Mouse (Mus musculus) forebrain, embryonic 14.5 days (tissue): ENCODE results near the gene Ttc17. TPM values are rescaled to one million over a fixed set of nuclear protein-coding genes. Genes with fewer than 3 reads are reported as not detected.

Experiments used
- ATAC-seq: fragments of 200-750 bp; cut with Nextera tagmentation; 2 replicates; pipeline ENCODE4 v1.8.0; 2017; ENCODE audit warnings: mild to moderate bottlenecking, moderate library complexity
- DNase-seq: peaks from one replicate; pipeline ENCODE4 v3.0.0-alpha.2; 2015; ENCODE audit warnings: low spot score
- H3K27ac ChIP-seq: fragments of 300-500 bp; sonication (generic); 2 replicates; pipeline ENCODE4 v1.5.1; 2014; ENCODE audit warnings: low read depth, mild to moderate bottlenecking, control low read depth, low read length, moderate library complexity
- H3K27me3 ChIP-seq: fragments of 300-500 bp; sonication (generic); replicated peaks from 2 replicates; pipeline ENCODE4 v1.6.1; 2014; ENCODE audit warnings: low read length, control low read depth, mixed read lengths; ENCODE audit not compliant: control insufficient read depth, insufficient read depth
- H3K36me3 ChIP-seq: fragments of 300-500 bp; sonication (generic); 2 replicates; pipeline ENCODE4 v1.6.1; 2014; ENCODE audit warnings: low read length, control low read depth; ENCODE audit not compliant: control insufficient read depth, insufficient read depth
- H3K4me1 ChIP-seq: fragments of 300-500 bp; sonication (generic); 2 replicates; pipeline ENCODE4 v1.6.1; 2014; ENCODE audit warnings: antibody characterized with exemption, low read length, control low read depth; ENCODE audit not compliant: control insufficient read depth, insufficient read depth
- H3K4me2 ChIP-seq: fragments of 300-500 bp; sonication (generic); 2 replicates; pipeline ENCODE4 v1.6.1; 2014; ENCODE audit warnings: mild to moderate bottlenecking, control low read depth, low read length
- H3K4me3 ChIP-seq: fragments of 300-500 bp; sonication (generic); 2 replicates; pipeline ENCODE4 v1.5.1; 2014; ENCODE audit warnings: low read depth, low read length, control low read depth
- H3K9ac ChIP-seq: fragments of 300-500 bp; sonication (generic); 2 replicates; pipeline ENCODE4 v1.6.1; 2014; ENCODE audit warnings: mild to moderate bottlenecking, low read length, control low read depth, moderate library complexity
- H3K9me3 ChIP-seq: fragments of 300-500 bp; sonication (generic); replicated peaks from 2 replicates; pipeline ENCODE4 v1.6.1; 2016; ENCODE audit warnings: low read length, control low read depth, mixed read lengths; ENCODE audit not compliant: control insufficient read depth
- WGBS: fragments of 180-500 bp; shearing (Covaris S2); extraction: QIAGEN DNeasy Blood & Tissue Kit; methylation state at CpG from one replicate; pipeline ENCODE4 v1.1.7; 2014; 5-methylcytosine and 5-hydroxymethylcytosine counted together
- polyA plus RNA-seq: library from polyadenylated mRNA; unstranded; fragments of >200 nt; fragmentation: Nextera tagmentation; extraction: Ambion mirVana; gene quantifications from 2 replicates; pipeline ENCODE4 v1.2.1, GENCODE M21; 2014

The Ttc17 gene
- polyA plus RNA-seq, 1 experiment from 2014 or later, result 19.1 TPM

DNA sequence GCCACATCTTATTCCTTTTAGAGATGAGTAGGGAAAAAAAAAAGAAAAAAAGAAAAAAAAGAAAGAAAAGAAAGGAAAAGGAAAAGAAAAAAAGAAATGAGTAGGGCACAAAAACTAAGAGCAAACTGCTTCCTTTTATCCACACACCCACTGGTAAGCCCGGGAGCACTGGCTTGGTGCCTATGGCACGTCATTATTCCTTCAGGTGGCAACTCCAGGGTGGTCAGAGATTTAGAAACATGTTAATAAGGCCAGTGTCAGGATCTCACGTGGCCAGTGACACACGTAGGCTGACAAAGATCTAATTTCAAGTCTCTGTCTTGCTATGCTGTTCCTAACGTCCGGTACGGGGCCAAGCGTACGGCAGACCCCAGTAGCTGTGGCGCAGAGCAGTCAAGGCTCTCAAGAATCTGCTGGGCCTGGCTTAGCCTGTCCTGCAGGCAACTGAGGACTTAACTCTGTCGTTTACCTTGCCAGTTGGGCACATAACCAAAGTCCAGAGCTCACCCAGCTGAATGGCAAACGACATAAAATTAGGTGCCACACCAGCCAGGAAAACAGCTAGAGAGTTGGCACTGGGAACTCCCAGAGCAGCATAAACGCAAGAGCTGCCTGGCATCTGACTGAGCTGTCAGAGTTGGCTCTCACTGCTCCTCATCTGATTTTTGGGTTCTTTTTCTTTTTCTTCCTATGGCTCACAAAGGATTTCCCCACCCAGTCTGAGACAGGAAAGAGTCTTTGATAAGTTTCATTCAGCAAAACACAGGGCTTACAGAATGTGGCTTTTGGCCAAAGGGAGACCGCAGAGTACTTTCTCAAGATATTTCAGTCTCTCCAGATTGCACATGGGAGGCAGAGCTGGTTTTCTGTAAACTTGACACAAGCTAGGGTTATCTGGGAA lies 72.4 kb downstream of the Ttc17 start:
- no peaks in the 10 kb centered on the region for H3K4me1 ChIP-seq
- H3K4me2 ChIP-seq, result no peak overlapping the region
- ATAC-seq (peak; percentile 15; the same call in 1 of the 2 replicates), DNase-seq (peak; percentile 58)
- WGBS, result 74% methylated on average over 14 of the region's 14 CpGs
- no peaks in the 10 kb centered on the region for H3K27me3 ChIP-seq
- no peak overlapping the region for H3K9ac ChIP-seq
- peaks cover 60% of the 10 kb centered on the region for H3K36me3 ChIP-seq
- peak overlapping the region; percentile 0; the same call in 1 of the 2 replicates for H3K27ac ChIP-seq
- H3K4me3 ChIP-seq, result no peak overlapping the region
- no peaks in the 10 kb centered on the region for H3K9me3 ChIP-seq

- no peak overlapping the region for H3K9ac ChIP-seq
- no peak overlapping the region for H3K27ac ChIP-seq
- no peaks in the 10 kb centered on the region for H3K4me1 ChIP-seq
- no peaks in the 10 kb centered on the region for H3K27me3 ChIP-seq
- peak; percentile 10 for DNase-seq
- ATAC-seq, result no peak
- WGBS, result 91% methylated on average over 2 of the region's 2 CpGs
- peaks cover 65% of the 10 kb centered on the region for H3K36me3 ChIP-seq
- no peak overlapping the region for H3K4me2 ChIP-seq
- H3K4me3 ChIP-seq, result no peak overlapping the region
- H3K9me3 ChIP-seq, result no peaks in the 10 kb centered on the region
These were observed 73.4 kb downstream of the Ttc17 start for GRCm38 (mm10) chr2:94333086-94333485.

- Histone ChIP-seq H3K9ac (no peak overlapping the region), H3K36me3 (peaks cover 77% of the 10 kb centered on the region), H3K4me1 (no peaks in the 10 kb centered on the region), H3K27ac (no peak overlapping the region), H3K4me3 (no peak overlapping the region), H3K4me2 (no peak overlapping the region), H3K27me3 (no peaks in the 10 kb centered on the region), H3K9me3 (no peaks in the 10 kb centered on the region)
- 96% methylated on average over 13 of the region's 13 CpGs for WGBS
- DNase-seq (no peak), ATAC-seq (no peak)
These were observed 77.2 kb downstream of the Ttc17 start for GRCm38 (mm10) chr2:94329336-94329735.

DNA sequence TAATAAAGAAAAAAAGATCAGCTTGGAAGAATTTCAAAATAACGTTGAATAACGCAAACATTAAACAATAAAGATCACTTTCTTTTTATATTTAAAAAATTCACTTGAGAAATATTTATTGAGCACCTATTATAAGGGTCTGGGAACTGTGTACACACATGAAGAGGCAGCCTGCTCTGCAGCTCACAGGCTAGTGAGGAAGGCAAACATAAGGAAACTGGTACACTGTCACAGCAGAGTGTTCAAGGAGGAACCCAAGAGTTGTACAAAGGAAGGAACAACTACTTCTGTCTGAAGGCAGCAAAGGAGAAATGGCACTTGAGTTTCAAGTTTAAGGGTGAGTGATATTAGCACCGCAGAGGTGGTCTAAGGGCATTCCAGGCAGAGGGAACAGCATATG lies 78.7 kb downstream of the Ttc17 start:
- Histone ChIP-seq H3K4me1 (no peaks in the 10 kb centered on the region), H3K27ac (no peak overlapping the region), H3K9me3 (no peaks in the 10 kb centered on the region), H3K9ac (no peak overlapping the region), H3K27me3 (no peaks in the 10 kb centered on the region), H3K36me3 (peaks cover 88% of the 10 kb centered on the region), H3K4me3 (no peak overlapping the region), H3K4me2 (no peak overlapping the region)
- no peak for ATAC-seq
- no peak for DNase-seq
- 94% methylated on average over 3 of the region's 3 CpGs for WGBS

DNA sequence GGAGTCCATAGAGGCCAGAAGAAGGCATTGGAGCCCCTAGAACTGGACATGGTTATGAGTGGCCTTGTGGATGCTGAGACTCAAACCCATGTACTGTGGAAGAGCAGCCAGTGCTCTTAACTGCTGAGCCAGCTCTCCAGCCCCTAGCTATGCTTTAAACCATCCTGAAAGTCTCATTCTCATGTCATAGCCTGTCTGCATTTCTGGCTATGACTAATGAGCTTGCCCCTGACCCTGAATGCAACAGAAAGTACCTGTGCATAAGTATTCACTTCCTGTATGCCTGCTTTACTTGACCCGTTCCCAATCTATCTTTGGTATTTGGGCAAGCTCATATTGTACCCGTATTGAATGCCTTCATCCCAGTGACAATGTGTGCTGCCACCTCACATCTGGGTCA lies 86.7 kb downstream of the Ttc17 start:
- no peak overlapping the region for H3K4me3 ChIP-seq
- no peaks in the 10 kb centered on the region for H3K4me1 ChIP-seq
- H3K9me3 ChIP-seq, result no peaks in the 10 kb centered on the region
- H3K36me3 ChIP-seq, result peaks cover 70% of the 10 kb centered on the region
- no peaks in the 10 kb centered on the region for H3K27me3 ChIP-seq
- DNase-seq (no peak), ATAC-seq (no peak)
- H3K9ac ChIP-seq, result no peak overlapping the region
- H3K27ac ChIP-seq, result no peak overlapping the region
- WGBS, result 86% methylated on average over 2 of the region's 2 CpGs
- H3K4me2 ChIP-seq, result no peak overlapping the region

DNA sequence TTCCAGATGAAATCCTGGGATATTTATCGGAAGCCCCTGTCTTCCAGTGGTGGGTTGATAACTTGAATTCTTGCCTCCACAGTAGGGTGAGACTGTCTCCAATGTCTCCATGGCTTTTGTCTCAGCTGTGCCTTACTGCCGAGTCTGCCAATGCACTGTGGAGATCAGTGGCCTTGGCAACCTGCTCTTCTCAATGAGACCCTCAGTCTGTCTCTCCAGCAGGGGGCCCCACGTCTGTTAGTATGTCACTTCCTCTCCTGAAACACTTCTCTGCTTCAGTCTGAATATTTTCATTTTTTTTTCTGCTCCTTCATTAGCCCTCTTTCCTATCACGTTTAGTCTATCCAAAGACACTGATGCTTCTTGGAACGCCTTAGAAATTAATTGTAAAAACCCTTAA lies 90.0 kb downstream of the Ttc17 start:
- Histone ChIP-seq H3K9ac (no peak overlapping the region), H3K4me2 (no peak overlapping the region), H3K27ac (no peak overlapping the region), H3K9me3 (no peaks in the 10 kb centered on the region), H3K27me3 (no peaks in the 10 kb centered on the region), H3K4me3 (no peak overlapping the region), H3K36me3 (peaks cover 61% of the 10 kb centered on the region), H3K4me1 (no peaks in the 10 kb centered on the region)
- 60% methylated on average over 5 of the region's 5 CpGs for WGBS
- ATAC-seq, result no peak
- DNase-seq, result peak; percentile 41

- ATAC-seq, result no peak
- Histone ChIP-seq H3K9ac (no peak overlapping the region), H3K4me1 (no peaks in the 10 kb centered on the region), H3K4me2 (no peak overlapping the region), H3K9me3 (0 out of 2 replicates have a peak, but pooled peaks cover 4% of the 10 kb centered on the region), H3K27ac (no peak overlapping the region), H3K4me3 (no peak overlapping the region), H3K36me3 (peaks cover 44% of the 10 kb centered on the region), H3K27me3 (no peaks in the 10 kb centered on the region)
- WGBS, result 90% methylated on average over 10 of the region's 10 CpGs
- DNase-seq, result no peak
These were observed 102.5 kb downstream of the Ttc17 start for GRCm38 (mm10) chr2:94303984-94304383.

GRCm38 (mm10) chr2:94302393-94302792 lies 104.1 kb downstream of the Ttc17 start:
- no peak for ATAC-seq
- 0 out of 2 replicates have a peak, but pooled peaks cover 4% of the 10 kb centered on the region for H3K9me3 ChIP-seq
- peaks cover 44% of the 10 kb centered on the region for H3K36me3 ChIP-seq
- H3K4me1 ChIP-seq, result no peaks in the 10 kb centered on the region
- no peak overlapping the region for H3K27ac ChIP-seq
- H3K9ac ChIP-seq, result no peak overlapping the region
- H3K27me3 ChIP-seq, result no peaks in the 10 kb centered on the region
- no peak overlapping the region for H3K4me3 ChIP-seq
- H3K4me2 ChIP-seq, result no peak overlapping the region
- 81% methylated on average over 5 of the region's 5 CpGs for WGBS
- DNase-seq, result no peak

DNA sequence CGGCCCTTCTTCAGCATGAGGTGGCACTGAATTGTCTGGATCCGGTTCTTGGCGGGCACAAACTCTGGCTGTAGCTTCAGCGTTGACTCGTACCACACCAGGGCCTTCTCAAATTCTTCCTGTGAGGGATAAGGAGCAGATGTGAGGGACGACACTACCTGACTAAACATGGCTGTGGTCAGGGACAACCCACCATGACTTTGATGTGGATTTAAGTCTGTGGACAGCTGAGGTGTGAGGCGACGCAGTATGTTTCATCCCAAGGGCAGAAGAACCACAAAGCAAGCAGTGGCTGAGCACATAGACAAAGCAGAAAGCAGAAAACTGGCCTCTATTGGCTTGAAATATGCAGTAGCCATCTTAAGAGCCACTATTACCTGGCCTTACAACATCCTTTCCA lies 104.7 kb downstream of the Ttc17 start:
- Histone ChIP-seq H3K27ac (no peak overlapping the region), H3K36me3 (peaks cover 44% of the 10 kb centered on the region), H3K4me3 (no peak overlapping the region), H3K4me1 (no peaks in the 10 kb centered on the region), H3K9ac (no peak overlapping the region), H3K27me3 (no peaks in the 10 kb centered on the region), H3K4me2 (no peak overlapping the region), H3K9me3 (0 out of 2 replicates have a peak, but pooled peaks cover 4% of the 10 kb centered on the region)
- 93% methylated on average over 8 of the region's 8 CpGs for WGBS
- DNase-seq, result no peak
- ATAC-seq, result no peak
